Mouse (Mus musculus): Measurements from ENCODE around the gene Txndc12.

GRCm38 (mm10) chr4:108793941-108794340 is 40.5 kb upstream of the Txndc12 start:
- TF ChIP-seq CTCF (conservative IDR thresholded peaks at IDR 0.05; ENCODE audit: insufficient read depth, insufficient read length, low read depth, low read length) (no peak), POLR2A (IDR thresholded peaks at IDR 0.05; ENCODE audit: low read depth, low read length) (no peak)
